Mouse (Mus musculus) frontal cortex, adult 2 months (tissue): ENCODE measurements around the gene Pifo. TPM values are rescaled to one million over a fixed set of nuclear protein-coding genes. Genes with fewer than 3 reads are reported as not detected.

Source experiments
- DNase-seq, 2 experiments: peaks; one replicate each; pipeline ENCODE4 v3.0.0; 2022; ENCODE audit warnings: low spot score in 1 of 2; ENCODE audit errors: extremely low spot score in 1 of 2
- polyA plus RNA-seq: library from polyadenylated mRNA; depleted of rRNA; stranded (reverse); fragments of >200 nt; gene quantifications from 2 replicates; pipeline ENCODE4 v1.2.3, GENCODE M21; 2012; rRNA removed

Pifo gene
- polyA plus RNA-seq, 1 experiment: 1.0 TPM

- DNase-seq: no peak
Observed at GRCm38 (mm10) chr3:105958204-105958603, 56.2 kb downstream of the Pifo start.

GRCm38 (mm10) chr3:105957235-105957634 is 57.2 kb downstream of the Pifo start:
- no peak for DNase-seq

DNA sequence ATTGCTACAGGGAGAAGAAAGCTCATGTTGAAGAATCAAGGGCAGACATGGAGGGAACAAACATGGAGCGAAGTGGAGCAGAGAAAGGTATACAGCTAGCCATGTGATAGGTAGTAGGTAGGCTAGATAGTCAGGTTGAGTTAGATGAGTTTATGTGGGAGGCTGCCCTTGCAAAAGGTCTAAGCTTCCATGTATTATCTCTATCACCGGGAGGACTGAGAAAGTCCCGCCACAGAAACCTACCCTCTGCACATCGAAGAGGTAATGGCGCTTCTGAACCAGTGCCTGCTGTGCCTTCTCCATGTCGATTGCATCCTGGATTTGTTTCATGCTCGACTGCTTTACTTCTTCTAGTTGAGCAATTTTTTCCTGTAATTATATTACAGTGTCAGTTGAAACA is 63.1 kb downstream of the Pifo start:
- DNase-seq: no peak

Other genes starting within 250 kb of the Pifo start
- 55.6 and 59.0 TPM in 2 replicates for gene Rap1a, start 213.3 kb downstream of the Pifo start, polyA plus RNA-seq
- 1.2 and 1.5 TPM in 2 replicates for gene Adora3, start 143.8 kb downstream of the Pifo start, polyA plus RNA-seq
- 0.20 TPM in 1 of 2 replicates, not detected in the other for gene Tmigd3, start 143.7 kb downstream of the Pifo start, polyA plus RNA-seq
- 1.4 and 1.8 TPM in 2 replicates for gene I830077J02Rik, start 82.0 kb downstream of the Pifo start, polyA plus RNA-seq
- gene Wdr77, start 55.3 kb downstream of the Pifo start, polyA plus RNA-seq: 48.1 and 52.1 TPM in 2 replicates
- 321 and 347 TPM in 2 replicates for gene Atp5f1, start 54.5 kb downstream of the Pifo start, polyA plus RNA-seq
- 14.7 and 15.2 TPM in 2 replicates for gene Ovgp1, start 40.9 kb downstream of the Pifo start, polyA plus RNA-seq
- 0.12 and 0.53 TPM in 2 replicates for gene Chil5, start 18.2 kb upstream of the Pifo start, polyA plus RNA-seq
- gene Chia1, start 98.6 kb upstream of the Pifo start, polyA plus RNA-seq: 2.4 and 3.1 TPM in 2 replicates
- gene Chil3, start 152.9 kb upstream of the Pifo start, polyA plus RNA-seq: 0.08 and 0.18 TPM in 2 replicates
- not detected in 2 replicates for gene Chil4, start 204.9 kb upstream of the Pifo start, polyA plus RNA-seq